Mouse (Mus musculus) embryonic fibroblast, embryonic 13.5 days (primary cell): ENCODE measurements around the gene Tsc22d1.

ENCODE experiments used
- CTCF ChIP-seq: IDR thresholded peaks from 2 replicates; pipeline ENCODE4 v1.5.1; 2011; ENCODE audit warnings: mild to moderate bottlenecking, control low read depth, low read length, moderate library complexity, borderline replicate concordance; ENCODE audit not compliant: insufficient read depth
- POLR2A ChIP-seq: IDR thresholded peaks from 2 replicates; pipeline ENCODE4 v1.6.1; 2011; ENCODE audit warnings: low read depth, mild to moderate bottlenecking, control low read depth, low read length, moderate library complexity

DNA sequence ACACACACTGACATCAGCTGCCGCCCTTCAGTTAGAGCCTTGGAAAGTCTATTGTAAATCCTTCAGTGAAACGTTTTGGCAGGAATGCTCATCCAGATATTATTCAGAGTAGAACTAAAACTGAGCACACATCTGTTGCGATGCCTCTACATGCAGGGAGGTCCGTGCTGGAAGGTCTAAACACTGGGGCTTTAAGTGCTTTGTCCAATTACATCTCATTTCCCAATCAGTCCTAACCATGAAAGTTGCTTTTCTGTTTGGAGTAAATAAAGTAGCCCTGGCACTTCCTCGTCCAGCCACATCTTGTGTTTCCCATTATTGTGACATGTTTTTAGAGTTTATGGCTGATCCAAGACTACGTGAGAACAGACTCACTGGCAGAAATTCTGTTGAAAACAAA is 40.2 kb upstream of the Tsc22d1 start:
- TF ChIP-seq POLR2A (no peak), CTCF (no peak)
